In the genomic region with DNA sequence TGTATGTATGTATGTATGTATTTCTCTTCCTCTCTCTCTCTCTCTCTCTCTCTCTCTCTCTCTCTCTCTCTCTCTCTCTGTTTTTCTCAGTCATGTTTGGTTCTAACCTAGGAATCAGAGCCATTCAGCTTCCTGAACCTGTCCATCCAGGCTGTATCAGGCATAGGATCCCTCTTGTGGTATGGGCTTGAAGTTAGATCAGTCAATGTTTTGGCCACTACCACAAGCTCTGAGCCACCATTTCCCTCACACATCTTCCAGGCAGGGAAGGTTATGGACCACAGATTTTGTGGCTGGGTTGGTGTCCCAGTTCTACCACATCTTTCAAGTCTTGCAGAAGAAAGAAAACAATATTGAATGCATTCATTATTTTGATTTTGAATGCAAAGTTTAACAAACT, we compare ENCODE assay signal across 18 mouse cellular contexts. TPM values are rescaled to one million over a fixed set of nuclear protein-coding genes. Genes with fewer than 3 reads are reported as not detected.
DNase-seq lines count a peak whose midpoint lies in the region; ATAC-seq and TF ChIP-seq lines count a peak whose summit lies in the region.
"Had no signal": no experiment of that assay in that cellular context is flagged by ENCODE, and none has a peak within 500 bp of the region (broad histone marks: within the 10 kb centered on the region; RNA-seq: fewer than 3 reads in every experiment).

No protein-coding gene starts in this region.

- H3K9me3 ChIP-seq in heart, embryonic 15.5 days (replicated peaks): no peaks in the 10 kb centered on the region
- no peaks in the 10 kb centered on the region for H3K9me3 ChIP-seq in lung, postnatal 0 days (ENCODE audit: low read length)
- no peaks in the 10 kb centered on the region for H3K9me3 ChIP-seq in stomach, postnatal 0 days (ENCODE audit: control insufficient read depth, low read length)
- H3K9me3 ChIP-seq: hindbrain, embryonic 15.5 days; intestine, embryonic 15.5 days; limb, embryonic 15.5 days; liver, embryonic 15.5 days; midbrain, embryonic 10.5 days had no signal

- H3K4me1 ChIP-seq in heart, embryonic 15.5 days (replicated peaks): 0 out of 2 replicates have a peak, but pooled peaks cover 6% of the 10 kb centered on the region
- peaks cover 3% of the 10 kb centered on the region; the same call in 1 of the 2 replicates for H3K4me1 ChIP-seq in lung, postnatal 0 days (ENCODE audit: insufficient read depth, low read depth, low read length)
- H3K4me1 ChIP-seq in stomach, postnatal 0 days (replicated peaks; ENCODE audit: control insufficient read depth, insufficient read depth): no peaks in the 10 kb centered on the region
- H3K4me1 ChIP-seq: hindbrain, embryonic 15.5 days; intestine, embryonic 15.5 days; limb, embryonic 15.5 days; liver, embryonic 15.5 days; midbrain, embryonic 10.5 days had no signal

- no peaks in the 10 kb centered on the region for H3K36me3 ChIP-seq in heart, embryonic 15.5 days
- H3K36me3 ChIP-seq in lung, postnatal 0 days (ENCODE audit: insufficient read depth, low read length): no peaks in the 10 kb centered on the region
- H3K36me3 ChIP-seq in stomach, postnatal 0 days (ENCODE audit: control insufficient read depth, insufficient read depth, low read length): no peaks in the 10 kb centered on the region
- H3K36me3 ChIP-seq: hindbrain, embryonic 15.5 days; intestine, embryonic 15.5 days; limb, embryonic 15.5 days; liver, embryonic 15.5 days; midbrain, embryonic 10.5 days had no signal

- no peak overlapping the region for H3K9ac ChIP-seq in heart, embryonic 15.5 days
- H3K9ac ChIP-seq in lung, postnatal 0 days (replicated peaks; ENCODE audit: low read depth): no peak overlapping the region
- no peak overlapping the region for H3K9ac ChIP-seq in stomach, postnatal 0 days (ENCODE audit: low read length)
- H3K9ac ChIP-seq: hindbrain, embryonic 15.5 days; intestine, embryonic 15.5 days; limb, embryonic 15.5 days; liver, embryonic 15.5 days had no signal

- peak overlapping the region; percentile 21; the same call in 1 of the 2 replicates for H3K27ac ChIP-seq in heart, embryonic 15.5 days
- H3K27ac ChIP-seq in lung, postnatal 0 days (ENCODE audit: low read length): 0 out of 2 replicates have a peak overlapping the region, but pooled peaks have one; percentile 17
- H3K27ac ChIP-seq in stomach, postnatal 0 days (replicated peaks): no peak overlapping the region
- H3K27ac ChIP-seq: hindbrain, embryonic 15.5 days; intestine, embryonic 15.5 days; limb, embryonic 15.5 days; liver, embryonic 15.5 days; midbrain, embryonic 10.5 days had no signal

- ATAC-seq in heart, embryonic 15.5 days (replicated peaks; ENCODE audit: insufficient number of reproducible peaks, insufficient read depth, low FRiP score, low read depth): no peak
- ATAC-seq in lung, postnatal 0 days: no peak
- ATAC-seq in stomach, postnatal 0 days (ENCODE audit: low FRiP score, low TSS enrichment): no peak
- ATAC-seq: intestine, embryonic 15.5 days had no signal

- no peaks in the 10 kb centered on the region for H3K27me3 ChIP-seq in heart, embryonic 15.5 days
- H3K27me3 ChIP-seq in lung, postnatal 0 days (replicated peaks; ENCODE audit: insufficient read depth, low read length): no peaks in the 10 kb centered on the region
- H3K27me3 ChIP-seq in stomach, postnatal 0 days (ENCODE audit: control insufficient read depth, insufficient read depth, low read length): no peaks in the 10 kb centered on the region
- H3K27me3 ChIP-seq: hindbrain, embryonic 15.5 days; intestine, embryonic 15.5 days; limb, embryonic 15.5 days; liver, embryonic 15.5 days had no signal

- no peak overlapping the region for H3K4me2 ChIP-seq in heart, embryonic 15.5 days
- no peak overlapping the region for H3K4me2 ChIP-seq in lung, postnatal 0 days (replicated peaks; ENCODE audit: low read depth, low read length)
- no peak overlapping the region for H3K4me2 ChIP-seq in stomach, postnatal 0 days (replicated peaks; ENCODE audit: low read depth)
- H3K4me2 ChIP-seq: hindbrain, embryonic 15.5 days; intestine, embryonic 15.5 days; limb, embryonic 15.5 days; liver, embryonic 15.5 days had no signal

- no peak for TF ChIP-seq CTCF in lung, postnatal 0 days (IDR thresholded peaks at IDR 0.05)
- peak; percentile 15; the same call in 1 of the 2 replicates for TF ChIP-seq CTCF in stomach, postnatal 0 days (IDR thresholded peaks at IDR 0.05; ENCODE audit: low read depth)

- TF ChIP-seq EP300 in lung, postnatal 0 days (IDR thresholded peaks at IDR 0.05): no peak
- no peak for TF ChIP-seq EP300 in stomach, postnatal 0 days (optimal IDR thresholded peaks at IDR 0.05)

- H3K4me3 ChIP-seq in heart, embryonic 15.5 days: no peak overlapping the region
- no peak overlapping the region for H3K4me3 ChIP-seq in lung, postnatal 0 days (ENCODE audit: low read depth, low read length)
- no peak overlapping the region for H3K4me3 ChIP-seq in stomach, postnatal 0 days (ENCODE audit: low read depth, low read length)
- H3K4me3 ChIP-seq: hindbrain, embryonic 15.5 days; intestine, embryonic 15.5 days; limb, embryonic 15.5 days; liver, embryonic 15.5 days; midbrain, embryonic 10.5 days had no signal

- DNase-seq in heart, postnatal 4 days: no peak
- no peak for DNase-seq in lung, postnatal 0 days (ENCODE audit: low spot score)
- no peak for DNase-seq in lung, postnatal 14 days
- peak; percentile 34 for DNase-seq in ZHBTc4 (ENCODE audit: low read depth, low spot score)
- DNase-seq in stomach, postnatal 0 days (ENCODE audit: low spot score): no peak
- no peak for DNase-seq in layer of hippocampus, adult 18-20 months (ENCODE audit: low spot score in 2 of 2)
- DNase-seq in right cerebral cortex, postnatal 14 days: no peak
- DNase-seq: cerebellum, adult 18-20 months; embryo, embryonic 11 days; layer of hippocampus, postnatal 36 days; right cerebral cortex, postnatal 4 days; thymus, postnatal 14 days had no signal

RNA-seq across cellular contexts. Expression of a gene that starts 35.4 kb away (rescaled TPM):
- 72.9 and 82.7 TPM in 2 replicates for polyA plus RNA-seq in heart, embryonic 15.5 days (2015; fragmentation: Nextera tagmentation; extraction: Ambion mirVana)
- 100 to 1,000 TPM; 155 to 163 TPM for total RNA-seq in heart, postnatal 4 days (2021)
- polyA plus RNA-seq in lung, postnatal 0 days (2015; fragmentation: Nextera tagmentation; extraction: Ambion mirVana): 115 and 127 TPM in 2 replicates
- polyA plus RNA-seq in stomach, postnatal 0 days (2015; fragmentation: Nextera tagmentation; extraction: Ambion mirVana): 56.0 and 59.7 TPM in 2 replicates
- total RNA-seq in layer of hippocampus, adult 18-20 months (2021): 100 to 1,000 TPM; 137 to 141 TPM
